In genomic region chr5:124018651-124019050, GRCm38 (mm10) we compare ENCODE assay signal across 11 mouse cellular contexts. TPM values are rescaled to one million over a fixed set of nuclear protein-coding genes. Genes with fewer than 3 reads are reported as not detected.
A peak's percentile ranks its signal among the peaks of the same experiment; 100 is the strongest.
DNase-seq lines count a peak whose midpoint lies in the region; ATAC-seq lines count a peak whose summit lies in the region.
"Had no signal": no experiment of that assay in that cellular context is flagged by ENCODE, and none has a peak within 500 bp of the region (broad histone marks: within the 10 kb centered on the region; RNA-seq: fewer than 3 reads in every experiment).

No protein-coding gene starts in this region.

- no peak for DNase-seq in heart, postnatal 36 days
- no peak for DNase-seq in lung, postnatal 4 days
- no peak for DNase-seq in liver, embryonic 13.5 days
- DNase-seq in ovary, postnatal 36 days (ENCODE audit: low spot score), result no peak

- ATAC-seq in heart, embryonic 13.5 days (ENCODE audit: extremely low read depth, insufficient number of reproducible peaks, low FRiP score, low TSS enrichment), result no peak
- no peak for ATAC-seq in lung, embryonic 15.5 days (ENCODE audit: borderline replicate concordance, extremely low read depth, low FRiP score, low TSS enrichment)
- 0 out of 2 replicates have a peak, but pooled peaks have one; percentile 28 for ATAC-seq in erythroblast, adult 5-6 weeks (replicated peaks; ENCODE audit: low FRiP score, poor library complexity, severe bottlenecking)
- no peak for ATAC-seq in liver, embryonic 13.5 days (ENCODE audit: low read depth)
- no peak for ATAC-seq in CD4-positive, CD25-positive, alpha-beta regulatory T cell, adult 4 months
- ATAC-seq: intestine, postnatal 0 days had no signal

- peaks cover 98% of the 10 kb centered on the region for H3K4me1 ChIP-seq in heart, embryonic 13.5 days
- H3K4me1 ChIP-seq in lung, embryonic 15.5 days, result peaks cover 84% of the 10 kb centered on the region
- peaks cover 99% of the 10 kb centered on the region for H3K4me1 ChIP-seq in liver, embryonic 13.5 days (replicated peaks)

- H3K36me3 ChIP-seq in heart, embryonic 13.5 days, result peaks cover 19% of the 10 kb centered on the region
- no peaks in the 10 kb centered on the region for H3K36me3 ChIP-seq in lung, embryonic 15.5 days
- peaks cover 17% of the 10 kb centered on the region for H3K36me3 ChIP-seq in liver, embryonic 13.5 days

- H3K27me3 ChIP-seq in heart, embryonic 13.5 days (replicated peaks), result no peaks in the 10 kb centered on the region
- H3K27me3 ChIP-seq in lung, embryonic 15.5 days, result no peaks in the 10 kb centered on the region
- no peaks in the 10 kb centered on the region for H3K27me3 ChIP-seq in liver, embryonic 13.5 days
- H3K27me3 ChIP-seq: embryonic facial prominence, embryonic 13.5 days; limb, embryonic 12.5 days had no signal

- 70% methylated on average over 9 of the region's 9 CpGs for WGBS in heart, embryonic 13.5 days
- WGBS in lung, embryonic 15.5 days, result 79% methylated on average over 9 of the region's 9 CpGs
- WGBS in liver, embryonic 13.5 days (ENCODE audit: insufficient replicate concordance), result 42% methylated on average over 9 of the region's 9 CpGs

- peak overlapping the region; percentile 72 for H3K27ac ChIP-seq in heart, embryonic 13.5 days (replicated peaks)
- peak overlapping the region; percentile 83 for H3K27ac ChIP-seq in lung, embryonic 15.5 days
- H3K27ac ChIP-seq in liver, embryonic 13.5 days, result peak overlapping the region; percentile 73
- H3K27ac ChIP-seq: embryonic facial prominence, embryonic 13.5 days; limb, embryonic 12.5 days had no signal

- H3K4me2 ChIP-seq in heart, embryonic 13.5 days, result peak overlapping the region; percentile 23; the same call in 1 of the 2 replicates
- H3K4me2 ChIP-seq in lung, embryonic 15.5 days, result 0 out of 2 replicates have a peak overlapping the region, but pooled peaks have one; percentile 28
- peak overlapping the region; percentile 50 for H3K4me2 ChIP-seq in liver, embryonic 13.5 days
- H3K4me2 ChIP-seq: embryonic facial prominence, embryonic 13.5 days; limb, embryonic 12.5 days had no signal

- H3K4me3 ChIP-seq in heart, embryonic 13.5 days, result no peak overlapping the region
- no peak overlapping the region for H3K4me3 ChIP-seq in lung, embryonic 15.5 days
- H3K4me3 ChIP-seq in liver, embryonic 13.5 days (replicated peaks), result no peak overlapping the region
- H3K4me3 ChIP-seq: embryonic facial prominence, embryonic 13.5 days; limb, embryonic 12.5 days had no signal

- H3K9ac ChIP-seq in heart, embryonic 13.5 days, result peak overlapping the region; percentile 61
- no peak overlapping the region for H3K9ac ChIP-seq in lung, embryonic 15.5 days
- H3K9ac ChIP-seq in liver, embryonic 13.5 days, result peak overlapping the region; percentile 51; the same call in 1 of the 2 replicates
- H3K9ac ChIP-seq: embryonic facial prominence, embryonic 13.5 days; limb, embryonic 12.5 days had no signal

- intact Hi-C loops in heart, postnatal 36 days (cut with DNase I), result no loop called here

- no peaks in the 10 kb centered on the region for H3K9me3 ChIP-seq in heart, embryonic 13.5 days
- no peaks in the 10 kb centered on the region for H3K9me3 ChIP-seq in lung, embryonic 15.5 days
- no peaks in the 10 kb centered on the region for H3K9me3 ChIP-seq in liver, embryonic 13.5 days (replicated peaks)
- H3K9me3 ChIP-seq: embryonic facial prominence, embryonic 13.5 days; limb, embryonic 12.5 days had no signal

RNA-seq across cellular contexts. Expression of gene Vps37b, which starts 13.4 kb away (rescaled TPM):
- 51.2 and 52.2 TPM in 2 replicates for polyA plus RNA-seq in heart, embryonic 13.5 days (2015; fragmentation: Nextera tagmentation; extraction: Ambion mirVana)
- total RNA-seq in heart, postnatal 36 days (2021), result 10 to 100 TPM; 19.6 to 25.0 TPM
- polyA plus RNA-seq in lung, embryonic 15.5 days (2015; fragmentation: Nextera tagmentation; extraction: Ambion mirVana), result 38.1 and 41.3 TPM in 2 replicates
- total RNA-seq in erythroblast, adult 5-6 weeks (2015; ENCODE audit: low replicate concordance), result 14.4 and 27.9 TPM in 2 replicates
- 6.8 and 7.9 TPM in 2 replicates for total RNA-seq in erythroblast, adult 5-6 weeks (2017; ENCODE audit: low replicate concordance)
- polyA plus RNA-seq in liver, embryonic 13.5 days (2015; fragmentation: Nextera tagmentation; extraction: Ambion mirVana), result 16.1 and 18.0 TPM in 2 replicates
- 10 to 100 TPM; 17.8 to 22.1 TPM for polyA plus RNA-seq in CD4-positive, CD25-positive, alpha-beta regulatory T cell, adult 4 months (2017; shearing (Covaris generic))

RNA-seq across cellular contexts. Expression of gene Hip1r, which starts 45.2 kb away (rescaled TPM):
- polyA plus RNA-seq in heart, embryonic 13.5 days (2015; fragmentation: Nextera tagmentation; extraction: Ambion mirVana), result 4.7 and 5.6 TPM in 2 replicates
- total RNA-seq in heart, postnatal 36 days (2021), result 10 to 100 TPM in 1 of 2 experiments, 1 to 10 TPM in 1; 8.6 to 17.0 TPM
- polyA plus RNA-seq in lung, embryonic 15.5 days (2015; fragmentation: Nextera tagmentation; extraction: Ambion mirVana), result 11.8 and 13.3 TPM in 2 replicates
- total RNA-seq in erythroblast, adult 5-6 weeks (2015; ENCODE audit: low replicate concordance), result 1.9 and 5.2 TPM in 2 replicates
- 4.9 and 10.3 TPM in 2 replicates for total RNA-seq in erythroblast, adult 5-6 weeks (2017; ENCODE audit: low replicate concordance)
- polyA plus RNA-seq in liver, embryonic 13.5 days (2015; fragmentation: Nextera tagmentation; extraction: Ambion mirVana), result 11.3 and 12.9 TPM in 2 replicates
- 10 to 100 TPM; 11.0 to 12.1 TPM for polyA plus RNA-seq in CD4-positive, CD25-positive, alpha-beta regulatory T cell, adult 4 months (2017; shearing (Covaris generic))
